Mouse (Mus musculus): ENCODE measurements at regions not wholly inside any gene's neighbourhood (a gene's known extent, or its start where the extent isn't known, plus 50 kb on each side); places are given as distances from the start of the nearest gene placed in this dataset.

GRCm38 (mm10) chr2:27624656-27625366 lies 51.4 kb upstream of the Rxra start:
- H3K27ac ChIP-seq (replicated peaks), result no peak overlapping the region
- H3K4me3 ChIP-seq, result no peak overlapping the region
- H3K36me3 ChIP-seq (replicated peaks), result no peaks in the 10 kb centered on the region
- WGBS, result 75% methylated on average over 2 of the region's 2 CpGs
- peaks cover 2% of the 10 kb centered on the region; the same call in 1 of the 2 replicates for H3K27me3 ChIP-seq (replicated peaks; ENCODE audit: low read depth, poor library complexity, severe bottlenecking)
- H3K9me3 ChIP-seq, result no peaks in the 10 kb centered on the region
- H3K4me1 ChIP-seq, result peaks cover 11% of the 10 kb centered on the region
- DNase-seq (ENCODE audit: low spot score), result no peak

Measured in embryonic facial prominence, embryonic 10.5 days (tissue).